In the genomic region with DNA sequence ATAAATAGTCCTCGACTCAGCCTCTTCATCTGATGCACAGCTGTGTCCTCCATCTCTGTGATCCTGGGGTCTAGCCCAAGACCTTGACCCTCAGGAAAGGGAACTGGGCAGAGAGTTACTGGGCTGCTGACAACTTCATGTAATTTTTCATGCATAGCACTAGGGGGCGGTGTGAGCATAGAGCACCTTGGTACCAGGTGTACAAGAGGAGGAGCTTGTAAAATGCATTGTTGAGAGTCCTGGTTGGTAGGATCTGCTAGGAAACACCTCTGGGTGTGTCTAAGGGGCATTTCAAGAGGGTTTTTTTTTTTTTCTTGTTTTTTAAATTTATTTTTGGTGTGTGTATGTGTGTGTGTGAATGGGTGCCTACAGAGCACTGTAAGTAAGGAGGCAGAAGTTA, we compare ENCODE assay signal across 9 mouse cellular contexts.
A peak's percentile ranks its signal among the peaks of the same experiment; 100 is the strongest.
DNase-seq lines count a peak whose midpoint lies in the region; ATAC-seq and TF ChIP-seq lines count a peak whose summit lies in the region.
"Had no signal": no experiment of that assay in that cellular context is flagged by ENCODE, and none has a peak within 500 bp of the region (broad histone marks: within the 10 kb centered on the region; RNA-seq: fewer than 3 reads in every experiment).

No protein-coding gene starts in this region.

- no peak overlapping the region for H3K4me3 ChIP-seq in forebrain, postnatal 0 days (ENCODE audit: low read depth, low read length)
- H3K4me3 ChIP-seq in forebrain, embryonic 10.5 days = no peak overlapping the region
- no peak overlapping the region for H3K4me3 ChIP-seq in midbrain, embryonic 11.5 days (ENCODE audit: low read depth, low read length)
- no peak overlapping the region for H3K4me3 ChIP-seq in midbrain, embryonic 10.5 days
- no peak overlapping the region for H3K4me3 ChIP-seq in liver, postnatal 0 days (ENCODE audit: low read depth, low read length)
- H3K4me3 ChIP-seq: myocyte had no signal

- WGBS in forebrain, postnatal 0 days = 13% methylated on average over 2 of the region's 2 CpGs
- 7% methylated on average over 2 of the region's 2 CpGs for WGBS in forebrain, embryonic 10.5 days
- WGBS in midbrain, embryonic 11.5 days = 6% methylated on average over 2 of the region's 2 CpGs
- WGBS in midbrain, embryonic 10.5 days = 20% methylated on average over 2 of the region's 2 CpGs
- 9% methylated on average over 2 of the region's 2 CpGs for WGBS in liver, postnatal 0 days (ENCODE audit: insufficient replicate concordance)

- no peak; the same call in 1 of the 2 replicates for ATAC-seq in forebrain, postnatal 0 days
- ATAC-seq in midbrain, embryonic 11.5 days (ENCODE audit: low FRiP score) = no peak
- no peak for ATAC-seq in liver, postnatal 0 days

- no peaks in the 10 kb centered on the region for H3K9me3 ChIP-seq in forebrain, postnatal 0 days (ENCODE audit: low read length)
- H3K9me3 ChIP-seq in forebrain, embryonic 10.5 days = no peaks in the 10 kb centered on the region
- H3K9me3 ChIP-seq in midbrain, embryonic 11.5 days (ENCODE audit: control insufficient read depth, low read length) = no peaks in the 10 kb centered on the region; the same call in 1 of the 2 replicates
- H3K9me3 ChIP-seq in midbrain, embryonic 10.5 days (replicated peaks) = no peaks in the 10 kb centered on the region
- H3K9me3 ChIP-seq in liver, postnatal 0 days (ENCODE audit: low read length) = no peaks in the 10 kb centered on the region

- no peaks in the 10 kb centered on the region for H3K36me3 ChIP-seq in forebrain, postnatal 0 days (ENCODE audit: insufficient read depth)
- H3K36me3 ChIP-seq in forebrain, embryonic 10.5 days (replicated peaks) = no peaks in the 10 kb centered on the region
- H3K36me3 ChIP-seq in midbrain, embryonic 11.5 days (ENCODE audit: control insufficient read depth, insufficient read depth, low read length) = no peaks in the 10 kb centered on the region
- H3K36me3 ChIP-seq in midbrain, embryonic 10.5 days = no peaks in the 10 kb centered on the region
- H3K36me3 ChIP-seq in liver, postnatal 0 days (replicated peaks; ENCODE audit: insufficient read depth, low read length) = no peaks in the 10 kb centered on the region

- DNase-seq in forebrain, postnatal 0 days = no peak
- no peak for DNase-seq in forebrain, embryonic 10.5 days (ENCODE audit: extremely low spot score, low spot score)
- DNase-seq in midbrain, embryonic 11.5 days (ENCODE audit: low spot score, missing footprints) = peak; percentile 66
- DNase-seq in midbrain, embryonic 10.5 days (ENCODE audit: low spot score) = no peak
- peak; percentile 7 for DNase-seq in c-Kit-positive CD71-positive TER-119-positive erythroid progenitor cells, embryonic 14.5 days (ENCODE audit: low spot score)
- no peak for DNase-seq in liver, postnatal 0 days
- DNase-seq in spleen, postnatal 4 days (ENCODE audit: low spot score in 2 of 2) = no peak
- DNase-seq in ovary, postnatal 10 days (ENCODE audit: low spot score) = no peak

- no peak overlapping the region for H3K9ac ChIP-seq in forebrain, postnatal 0 days
- no peak overlapping the region for H3K9ac ChIP-seq in midbrain, embryonic 11.5 days (ENCODE audit: low read length)
- no peak overlapping the region for H3K9ac ChIP-seq in liver, postnatal 0 days (replicated peaks)

- H3K27ac ChIP-seq in forebrain, postnatal 0 days (ENCODE audit: low read depth, low read length) = no peak overlapping the region
- no peak overlapping the region for H3K27ac ChIP-seq in forebrain, embryonic 10.5 days
- no peak overlapping the region for H3K27ac ChIP-seq in midbrain, embryonic 11.5 days (ENCODE audit: low read depth, low read length)
- H3K27ac ChIP-seq in midbrain, embryonic 10.5 days (replicated peaks) = no peak overlapping the region
- H3K27ac ChIP-seq in liver, postnatal 0 days (ENCODE audit: low read depth) = no peak overlapping the region

- TF ChIP-seq EP300 in liver, postnatal 0 days (IDR thresholded peaks at IDR 0.05; ENCODE audit: low read depth) = no peak

- peaks cover 6% of the 10 kb centered on the region; the same call in 1 of the 2 replicates for H3K4me1 ChIP-seq in forebrain, postnatal 0 days (ENCODE audit: insufficient read depth)
- 0 out of 2 replicates have a peak, but pooled peaks cover 3% of the 10 kb centered on the region for H3K4me1 ChIP-seq in forebrain, embryonic 10.5 days
- H3K4me1 ChIP-seq in midbrain, embryonic 11.5 days (ENCODE audit: control insufficient read depth, insufficient read depth, low read length) = no peaks in the 10 kb centered on the region
- peaks cover 14% of the 10 kb centered on the region for H3K4me1 ChIP-seq in midbrain, embryonic 10.5 days
- H3K4me1 ChIP-seq in liver, postnatal 0 days (ENCODE audit: insufficient read depth) = no peaks in the 10 kb centered on the region

- TF ChIP-seq CTCF in forebrain, postnatal 0 days (IDR thresholded peaks at IDR 0.05; ENCODE audit: low read depth) = peak; percentile 73
- TF ChIP-seq CTCF in liver, postnatal 0 days (IDR thresholded peaks at IDR 0.05; ENCODE audit: low read depth) = peak; percentile 53

- H3K4me2 ChIP-seq in forebrain, postnatal 0 days (ENCODE audit: low read depth) = no peak overlapping the region
- no peak overlapping the region for H3K4me2 ChIP-seq in midbrain, embryonic 11.5 days
- H3K4me2 ChIP-seq in liver, postnatal 0 days (ENCODE audit: low read depth, low read length) = no peak overlapping the region

- H3K27me3 ChIP-seq in forebrain, postnatal 0 days (ENCODE audit: insufficient read depth, low read length) = no peaks in the 10 kb centered on the region
- no peaks in the 10 kb centered on the region for H3K27me3 ChIP-seq in forebrain, embryonic 10.5 days (ENCODE audit: poor library complexity, severe bottlenecking)
- H3K27me3 ChIP-seq in midbrain, embryonic 11.5 days (ENCODE audit: control insufficient read depth, insufficient read depth, low read length) = no peaks in the 10 kb centered on the region
- H3K27me3 ChIP-seq in midbrain, embryonic 10.5 days (ENCODE audit: low read depth, poor library complexity, severe bottlenecking) = no peaks in the 10 kb centered on the region
- no peaks in the 10 kb centered on the region for H3K27me3 ChIP-seq in liver, postnatal 0 days (ENCODE audit: insufficient read depth, low read length)

Comparison
In these comparisons a context has a peak if more than half of its experiments do, and no peak if none do; other contexts are left out.
1. DNase-seq: peak in midbrain, embryonic 11.5 days (single experiment) and c-Kit-positive CD71-positive TER-119-positive erythroid progenitor cells, embryonic 14.5 days (single experiment); none in forebrain, postnatal 0 days (single experiment), forebrain, embryonic 10.5 days (single experiment), midbrain, embryonic 10.5 days (single experiment), liver, postnatal 0 days (single experiment), spleen, postnatal 4 days (0 of 2) and ovary, postnatal 10 days (single experiment).